In genomic region chr19:47339165-47339564, GRCm38 (mm10) we compare ENCODE assay signal across 8 mouse cellular contexts.
DNase-seq lines count a peak whose midpoint lies in the region; ATAC-seq lines count a peak whose summit lies in the region.

No protein-coding gene starts in this region.

- 2% methylated on average over 17 of the region's 17 CpGs for WGBS in forebrain, embryonic 15.5 days
- WGBS in hindbrain, embryonic 10.5 days = under 1% methylated on average over 17 of the region's 17 CpGs

- H3K9me3 ChIP-seq in forebrain, embryonic 15.5 days = no peaks in the 10 kb centered on the region
- no peaks in the 10 kb centered on the region for H3K9me3 ChIP-seq in hindbrain, embryonic 10.5 days

- H3K27ac ChIP-seq in forebrain, embryonic 15.5 days (replicated peaks) = no peak overlapping the region
- H3K27ac ChIP-seq in hindbrain, embryonic 10.5 days = peak overlapping the region; percentile 64

- no peak for ATAC-seq in forebrain, embryonic 15.5 days (replicated peaks)

- H3K4me1 ChIP-seq in forebrain, embryonic 15.5 days = peaks cover 46% of the 10 kb centered on the region
- H3K4me1 ChIP-seq in hindbrain, embryonic 10.5 days (replicated peaks) = peaks cover 57% of the 10 kb centered on the region

- no peaks in the 10 kb centered on the region for H3K36me3 ChIP-seq in forebrain, embryonic 15.5 days
- H3K36me3 ChIP-seq in hindbrain, embryonic 10.5 days = no peaks in the 10 kb centered on the region

- H3K9ac ChIP-seq in forebrain, embryonic 15.5 days (replicated peaks) = peak overlapping the region; percentile 23; the same call in 1 of the 2 replicates

- DNase-seq in MN1 (ENCODE audit: low spot score) = peak; percentile 81
- peak; percentile 73 for DNase-seq in cerebellum, adult 11-12 months
- peak; percentile 86 for DNase-seq in hindbrain, embryonic 10.5 days (ENCODE audit: low spot score)
- DNase-seq in layer of hippocampus, postnatal 14 days (ENCODE audit: low spot score in 2 of 2) = peak; percentile 84 to 86
- DNase-seq in lung, postnatal 36 days = peak; percentile 87
- DNase-seq in retina, postnatal 7 days (ENCODE audit: low read depth, low spot score) = peak; percentile 71
- DNase-seq in thymus, postnatal 4 days = peak; percentile 83

- peak overlapping the region; percentile 53 for H3K4me2 ChIP-seq in forebrain, embryonic 15.5 days (replicated peaks)

- peaks cover 24% of the 10 kb centered on the region for H3K27me3 ChIP-seq in forebrain, embryonic 15.5 days
- peaks cover 51% of the 10 kb centered on the region for H3K27me3 ChIP-seq in hindbrain, embryonic 10.5 days (ENCODE audit: insufficient read depth, poor library complexity, severe bottlenecking)

- H3K4me3 ChIP-seq in forebrain, embryonic 15.5 days = peak overlapping the region; percentile 33
- H3K4me3 ChIP-seq in hindbrain, embryonic 10.5 days = peak overlapping the region; percentile 47
